Mouse (Mus musculus): ENCODE measurements around the gene Scn5a. TPM values are rescaled to one million over a fixed set of nuclear protein-coding genes. Genes with fewer than 3 reads are reported as not detected.
A peak's percentile ranks its signal among the peaks of the same experiment; 100 is the strongest.

The Scn5a gene
- polyA plus RNA-seq, 1 experiment from 2014 or later: 0.11 TPM

GRCm38 (mm10) chr9:119473608-119474164, 105.1 kb downstream of the Scn5a start:
- H3K9me3 ChIP-seq (ENCODE audit: control insufficient read depth, low read length): no peaks in the 10 kb centered on the region
- no peak for ATAC-seq (ENCODE audit: low FRiP score, low TSS enrichment)
- H3K4me2 ChIP-seq (ENCODE audit: low read length): no peak overlapping the region
- WGBS: 92% methylated on average over 9 of the region's 9 CpGs
- H3K27me3 ChIP-seq (ENCODE audit: control insufficient read depth, insufficient read depth, low read length): no peaks in the 10 kb centered on the region
- H3K4me1 ChIP-seq (ENCODE audit: control insufficient read depth, insufficient read depth, low read length): no peaks in the 10 kb centered on the region
- H3K27ac ChIP-seq (replicated peaks; ENCODE audit: low read depth, low read length): no peak overlapping the region
- H3K4me3 ChIP-seq (replicated peaks; ENCODE audit: low read depth, low read length): no peak overlapping the region
- DNase-seq: no peak
- H3K36me3 ChIP-seq (ENCODE audit: control insufficient read depth, insufficient read depth, low read length): 0 out of 2 replicates have a peak, but pooled peaks cover 5% of the 10 kb centered on the region
- H3K9ac ChIP-seq (replicated peaks; ENCODE audit: low read length): no peak overlapping the region

GRCm38 (mm10) chr9:119473011-119473410, 105.8 kb downstream of the Scn5a start:
- no peak for ATAC-seq (ENCODE audit: low FRiP score, low TSS enrichment)
- H3K4me2 ChIP-seq (ENCODE audit: low read length): no peak overlapping the region
- H3K4me3 ChIP-seq (replicated peaks; ENCODE audit: low read depth, low read length): no peak overlapping the region
- no peak overlapping the region for H3K9ac ChIP-seq (replicated peaks; ENCODE audit: low read length)
- WGBS: 82% methylated on average over 1 of the region's 1 CpGs
- H3K27ac ChIP-seq (replicated peaks; ENCODE audit: low read depth, low read length): no peak overlapping the region
- no peaks in the 10 kb centered on the region for H3K27me3 ChIP-seq (ENCODE audit: control insufficient read depth, insufficient read depth, low read length)
- peaks cover 9% of the 10 kb centered on the region; the same call in 1 of the 2 replicates for H3K36me3 ChIP-seq (ENCODE audit: control insufficient read depth, insufficient read depth, low read length)
- no peaks in the 10 kb centered on the region for H3K4me1 ChIP-seq (ENCODE audit: control insufficient read depth, insufficient read depth, low read length)
- no peak for DNase-seq
- H3K9me3 ChIP-seq (ENCODE audit: control insufficient read depth, low read length): no peaks in the 10 kb centered on the region

- Histone ChIP-seq H3K36me3 (ENCODE audit: control insufficient read depth, insufficient read depth, low read length) (peaks cover 14% of the 10 kb centered on the region), H3K9ac (replicated peaks; ENCODE audit: low read length) (no peak overlapping the region), H3K9me3 (ENCODE audit: control insufficient read depth, low read length) (no peaks in the 10 kb centered on the region), H3K4me3 (replicated peaks; ENCODE audit: low read depth, low read length) (no peak overlapping the region), H3K4me2 (ENCODE audit: low read length) (no peak overlapping the region), H3K4me1 (ENCODE audit: control insufficient read depth, insufficient read depth, low read length) (no peaks in the 10 kb centered on the region), H3K27ac (replicated peaks; ENCODE audit: low read depth, low read length) (no peak overlapping the region), H3K27me3 (ENCODE audit: control insufficient read depth, insufficient read depth, low read length) (no peaks in the 10 kb centered on the region)
- ATAC-seq (ENCODE audit: low FRiP score, low TSS enrichment) (no peak), DNase-seq (no peak)
- WGBS: 84% methylated on average over 11 of the region's 11 CpGs
Observed at GRCm38 (mm10) chr9:119472412-119472918, 106.4 kb downstream of the Scn5a start.

- DNase-seq (no peak), ATAC-seq (ENCODE audit: low FRiP score, low TSS enrichment) (no peak)
- no peak overlapping the region for H3K9ac ChIP-seq (replicated peaks; ENCODE audit: low read length)
- no peaks in the 10 kb centered on the region for H3K27me3 ChIP-seq (ENCODE audit: control insufficient read depth, insufficient read depth, low read length)
- no peak overlapping the region for H3K4me2 ChIP-seq (ENCODE audit: low read length)
- peaks cover 30% of the 10 kb centered on the region for H3K36me3 ChIP-seq (ENCODE audit: control insufficient read depth, insufficient read depth, low read length)
- WGBS: 90% methylated on average over 8 of the region's 8 CpGs
- no peak overlapping the region for H3K27ac ChIP-seq (replicated peaks; ENCODE audit: low read depth, low read length)
- no peak overlapping the region for H3K4me3 ChIP-seq (replicated peaks; ENCODE audit: low read depth, low read length)
- no peaks in the 10 kb centered on the region for H3K4me1 ChIP-seq (ENCODE audit: control insufficient read depth, insufficient read depth, low read length)
- no peaks in the 10 kb centered on the region for H3K9me3 ChIP-seq (ENCODE audit: control insufficient read depth, low read length)
Observed at GRCm38 (mm10) chr9:119469691-119470353, 109.0 kb downstream of the Scn5a start.

- no peak for ATAC-seq (ENCODE audit: low FRiP score, low TSS enrichment)
- 51% methylated on average over 7 of the region's 7 CpGs for WGBS
- peak; percentile 63 for DNase-seq
Observed at GRCm38 (mm10) chr9:119465595-119465994, 113.2 kb downstream of the Scn5a start.

GRCm38 (mm10) chr9:119465056-119465455, 113.8 kb downstream of the Scn5a start:
- 81% methylated on average over 6 of the region's 6 CpGs for WGBS
- H3K27ac ChIP-seq (replicated peaks; ENCODE audit: low read depth, low read length): no peak overlapping the region
- H3K4me1 ChIP-seq (ENCODE audit: control insufficient read depth, insufficient read depth, low read length): no peaks in the 10 kb centered on the region
- no peak for ATAC-seq (ENCODE audit: low FRiP score, low TSS enrichment)
- H3K9me3 ChIP-seq (ENCODE audit: control insufficient read depth, low read length): no peaks in the 10 kb centered on the region
- no peak for DNase-seq
- no peaks in the 10 kb centered on the region for H3K27me3 ChIP-seq (ENCODE audit: control insufficient read depth, insufficient read depth, low read length)
- H3K4me2 ChIP-seq (ENCODE audit: low read length): no peak overlapping the region
- H3K9ac ChIP-seq (replicated peaks; ENCODE audit: low read length): no peak overlapping the region
- H3K36me3 ChIP-seq (ENCODE audit: control insufficient read depth, insufficient read depth, low read length): peaks cover 66% of the 10 kb centered on the region
- no peak overlapping the region for H3K4me3 ChIP-seq (replicated peaks; ENCODE audit: low read depth, low read length)

More at GRCm38 (mm10) chr9:119465595-119465994, 113.2 kb downstream of the Scn5a start:
- Histone ChIP-seq H3K9me3 (ENCODE audit: control insufficient read depth, low read length) (no peaks in the 10 kb centered on the region), H3K27me3 (ENCODE audit: control insufficient read depth, insufficient read depth, low read length) (no peaks in the 10 kb centered on the region), H3K4me1 (ENCODE audit: control insufficient read depth, insufficient read depth, low read length) (no peaks in the 10 kb centered on the region), H3K27ac (replicated peaks; ENCODE audit: low read depth, low read length) (no peak overlapping the region), H3K36me3 (ENCODE audit: control insufficient read depth, insufficient read depth, low read length) (peaks cover 69% of the 10 kb centered on the region), H3K4me3 (replicated peaks; ENCODE audit: low read depth, low read length) (no peak overlapping the region), H3K9ac (replicated peaks; ENCODE audit: low read length) (no peak overlapping the region), H3K4me2 (ENCODE audit: low read length) (no peak overlapping the region)

GRCm38 (mm10) chr9:119460410-119460809, 118.4 kb downstream of the Scn5a start:
- peaks cover 68% of the 10 kb centered on the region for H3K36me3 ChIP-seq (ENCODE audit: control insufficient read depth, insufficient read depth, low read length)

GRCm38 (mm10) chr9:119457122-119457521, 121.7 kb downstream of the Scn5a start:
- Histone ChIP-seq H3K9ac (replicated peaks; ENCODE audit: low read length) (no peak overlapping the region), H3K4me2 (ENCODE audit: low read length) (no peak overlapping the region), H3K27ac (replicated peaks; ENCODE audit: low read depth, low read length) (no peak overlapping the region), H3K4me1 (ENCODE audit: control insufficient read depth, insufficient read depth, low read length) (no peaks in the 10 kb centered on the region), H3K9me3 (ENCODE audit: control insufficient read depth, low read length) (no peaks in the 10 kb centered on the region), H3K27me3 (ENCODE audit: control insufficient read depth, insufficient read depth, low read length) (no peaks in the 10 kb centered on the region), H3K36me3 (ENCODE audit: control insufficient read depth, insufficient read depth, low read length) (peaks cover 50% of the 10 kb centered on the region), H3K4me3 (replicated peaks; ENCODE audit: low read depth, low read length) (no peak overlapping the region)
- DNase-seq (no peak), ATAC-seq (ENCODE audit: low FRiP score, low TSS enrichment) (no peak)
- WGBS: 90% methylated on average over 14 of the region's 14 CpGs

More at GRCm38 (mm10) chr9:119460410-119460809, 118.4 kb downstream of the Scn5a start:
- Histone ChIP-seq H3K4me2 (ENCODE audit: low read length) (no peak overlapping the region), H3K27ac (replicated peaks; ENCODE audit: low read depth, low read length) (no peak overlapping the region), H3K27me3 (ENCODE audit: control insufficient read depth, insufficient read depth, low read length) (no peaks in the 10 kb centered on the region), H3K9me3 (ENCODE audit: control insufficient read depth, low read length) (no peaks in the 10 kb centered on the region), H3K4me1 (ENCODE audit: control insufficient read depth, insufficient read depth, low read length) (no peaks in the 10 kb centered on the region), H3K4me3 (replicated peaks; ENCODE audit: low read depth, low read length) (no peak overlapping the region), H3K9ac (replicated peaks; ENCODE audit: low read length) (no peak overlapping the region)
- WGBS: 49% methylated on average over 8 of the region's 8 CpGs
- peak; percentile 90 for DNase-seq
- no peak; the same call in 1 of the 2 replicates for ATAC-seq (ENCODE audit: low FRiP score, low TSS enrichment)

- H3K36me3 ChIP-seq (ENCODE audit: control insufficient read depth, insufficient read depth, low read length): peaks cover 50% of the 10 kb centered on the region
- ATAC-seq (ENCODE audit: low FRiP score, low TSS enrichment): no peak
Observed at GRCm38 (mm10) chr9:119455967-119456366, 122.8 kb downstream of the Scn5a start.

More at GRCm38 (mm10) chr9:119455967-119456366, 122.8 kb downstream of the Scn5a start:
- H3K4me1 ChIP-seq (ENCODE audit: control insufficient read depth, insufficient read depth, low read length): no peaks in the 10 kb centered on the region
- H3K4me3 ChIP-seq (replicated peaks; ENCODE audit: low read depth, low read length): no peak overlapping the region
- H3K9ac ChIP-seq (replicated peaks; ENCODE audit: low read length): no peak overlapping the region
- 91% methylated on average over 14 of the region's 14 CpGs for WGBS
- H3K4me2 ChIP-seq (ENCODE audit: low read length): no peak overlapping the region
- no peak for DNase-seq
- H3K9me3 ChIP-seq (ENCODE audit: control insufficient read depth, low read length): no peaks in the 10 kb centered on the region
- no peak overlapping the region for H3K27ac ChIP-seq (replicated peaks; ENCODE audit: low read depth, low read length)
- no peaks in the 10 kb centered on the region for H3K27me3 ChIP-seq (ENCODE audit: control insufficient read depth, insufficient read depth, low read length)
